Mouse (Mus musculus): Measurements from ENCODE around the gene Insc. TPM values are rescaled to one million over a fixed set of nuclear protein-coding genes. Genes with fewer than 3 reads are reported as not detected.

Insc gene
- polyA plus RNA-seq, 1 experiment from 2014 or later: 1.7 TPM

- Histone ChIP-seq H3K9me3 (replicated peaks; ENCODE audit: control insufficient read depth, low read length, poor library complexity, severe bottlenecking) (no peaks in the 10 kb centered on the region), H3K4me1 (ENCODE audit: control insufficient read depth, insufficient read depth, low read length) (no peaks in the 10 kb centered on the region), H3K9ac (ENCODE audit: low read depth, low read length) (no peak overlapping the region), H3K4me2 (ENCODE audit: low read length) (no peak overlapping the region), H3K27me3 (ENCODE audit: control insufficient read depth, insufficient read depth, low read depth, low read length) (no peaks in the 10 kb centered on the region), H3K4me3 (ENCODE audit: low read depth, low read length) (no peak overlapping the region), H3K36me3 (ENCODE audit: control insufficient read depth, insufficient read depth, low read length) (no peaks in the 10 kb centered on the region), H3K27ac (ENCODE audit: low read length) (no peak overlapping the region)
- WGBS: 51% methylated on average over 2 of the region's 2 CpGs
- ATAC-seq: no peak
Measured at GRCm38 (mm10) chr7:114753471-114753870, 10.0 kb downstream of the Insc start.

GRCm38 (mm10) chr7:114754196-114754595 is 10.7 kb downstream of the Insc start:
- Histone ChIP-seq H3K36me3 (ENCODE audit: control insufficient read depth, insufficient read depth, low read length) (no peaks in the 10 kb centered on the region), H3K9me3 (replicated peaks; ENCODE audit: control insufficient read depth, low read length, poor library complexity, severe bottlenecking) (no peaks in the 10 kb centered on the region), H3K4me3 (ENCODE audit: low read depth, low read length) (no peak overlapping the region), H3K4me1 (ENCODE audit: control insufficient read depth, insufficient read depth, low read length) (no peaks in the 10 kb centered on the region), H3K27ac (ENCODE audit: low read length) (no peak overlapping the region), H3K9ac (ENCODE audit: low read depth, low read length) (no peak overlapping the region), H3K4me2 (ENCODE audit: low read length) (no peak overlapping the region), H3K27me3 (ENCODE audit: control insufficient read depth, insufficient read depth, low read depth, low read length) (no peaks in the 10 kb centered on the region)
- 28% methylated on average over 1 of the region's 1 CpGs for WGBS
- no peak for ATAC-seq

GRCm38 (mm10) chr7:114754626-114755025 is 11.1 kb downstream of the Insc start:
- no peak overlapping the region for H3K4me2 ChIP-seq (ENCODE audit: low read length)
- no peaks in the 10 kb centered on the region for H3K9me3 ChIP-seq (replicated peaks; ENCODE audit: control insufficient read depth, low read length, poor library complexity, severe bottlenecking)
- no peak overlapping the region for H3K27ac ChIP-seq (ENCODE audit: low read length)
- H3K4me3 ChIP-seq (ENCODE audit: low read depth, low read length): no peak overlapping the region
- H3K4me1 ChIP-seq (ENCODE audit: control insufficient read depth, insufficient read depth, low read length): no peaks in the 10 kb centered on the region
- no peaks in the 10 kb centered on the region for H3K36me3 ChIP-seq (ENCODE audit: control insufficient read depth, insufficient read depth, low read length)
- 89% methylated on average over 8 of the region's 8 CpGs for WGBS
- no peaks in the 10 kb centered on the region for H3K27me3 ChIP-seq (ENCODE audit: control insufficient read depth, insufficient read depth, low read depth, low read length)
- no peak for ATAC-seq
- no peak overlapping the region for H3K9ac ChIP-seq (ENCODE audit: low read depth, low read length)

GRCm38 (mm10) chr7:114762660-114763059 is 19.2 kb downstream of the Insc start:
- Histone ChIP-seq H3K9me3 (replicated peaks; ENCODE audit: control insufficient read depth, low read length, poor library complexity, severe bottlenecking) (no peaks in the 10 kb centered on the region), H3K27ac (ENCODE audit: low read length) (no peak overlapping the region), H3K36me3 (ENCODE audit: control insufficient read depth, insufficient read depth, low read length) (no peaks in the 10 kb centered on the region), H3K4me1 (ENCODE audit: control insufficient read depth, insufficient read depth, low read length) (no peaks in the 10 kb centered on the region), H3K4me2 (ENCODE audit: low read length) (no peak overlapping the region), H3K4me3 (ENCODE audit: low read depth, low read length) (no peak overlapping the region), H3K9ac (ENCODE audit: low read depth, low read length) (no peak overlapping the region), H3K27me3 (ENCODE audit: control insufficient read depth, insufficient read depth, low read depth, low read length) (no peaks in the 10 kb centered on the region)
- no peak for ATAC-seq
- WGBS: 74% methylated on average over 2 of the region's 2 CpGs

- Histone ChIP-seq H3K27ac (ENCODE audit: low read length) (no peak overlapping the region), H3K27me3 (ENCODE audit: control insufficient read depth, insufficient read depth, low read depth, low read length) (no peaks in the 10 kb centered on the region), H3K9me3 (replicated peaks; ENCODE audit: control insufficient read depth, low read length, poor library complexity, severe bottlenecking) (no peaks in the 10 kb centered on the region), H3K9ac (ENCODE audit: low read depth, low read length) (no peak overlapping the region), H3K4me2 (ENCODE audit: low read length) (no peak overlapping the region), H3K36me3 (ENCODE audit: control insufficient read depth, insufficient read depth, low read length) (no peaks in the 10 kb centered on the region), H3K4me1 (ENCODE audit: control insufficient read depth, insufficient read depth, low read length) (no peaks in the 10 kb centered on the region), H3K4me3 (ENCODE audit: low read depth, low read length) (no peak overlapping the region)
- WGBS: 82% methylated on average over 3 of the region's 3 CpGs
- ATAC-seq: no peak
Measured at GRCm38 (mm10) chr7:114765273-114765672, 21.8 kb downstream of the Insc start.

GRCm38 (mm10) chr7:114766523-114766922 is 23.0 kb downstream of the Insc start:
- Histone ChIP-seq H3K36me3 (ENCODE audit: control insufficient read depth, insufficient read depth, low read length) (no peaks in the 10 kb centered on the region), H3K4me3 (ENCODE audit: low read depth, low read length) (no peak overlapping the region), H3K27ac (ENCODE audit: low read length) (no peak overlapping the region), H3K9me3 (replicated peaks; ENCODE audit: control insufficient read depth, low read length, poor library complexity, severe bottlenecking) (no peaks in the 10 kb centered on the region), H3K27me3 (ENCODE audit: control insufficient read depth, insufficient read depth, low read depth, low read length) (no peaks in the 10 kb centered on the region), H3K4me2 (ENCODE audit: low read length) (no peak overlapping the region), H3K4me1 (ENCODE audit: control insufficient read depth, insufficient read depth, low read length) (no peaks in the 10 kb centered on the region), H3K9ac (ENCODE audit: low read depth, low read length) (no peak overlapping the region)
- WGBS: 88% methylated on average over 3 of the region's 3 CpGs
- no peak for ATAC-seq

- no peaks in the 10 kb centered on the region for H3K4me1 ChIP-seq (ENCODE audit: control insufficient read depth, insufficient read depth, low read length)
- H3K4me3 ChIP-seq (ENCODE audit: low read depth, low read length): no peak overlapping the region
- no peak overlapping the region for H3K9ac ChIP-seq (ENCODE audit: low read depth, low read length)
- H3K9me3 ChIP-seq (replicated peaks; ENCODE audit: control insufficient read depth, low read length, poor library complexity, severe bottlenecking): no peaks in the 10 kb centered on the region
- WGBS: 94% methylated on average over 5 of the region's 5 CpGs
- H3K36me3 ChIP-seq (ENCODE audit: control insufficient read depth, insufficient read depth, low read length): no peaks in the 10 kb centered on the region
- H3K27me3 ChIP-seq (ENCODE audit: control insufficient read depth, insufficient read depth, low read depth, low read length): no peaks in the 10 kb centered on the region
- H3K4me2 ChIP-seq (ENCODE audit: low read length): no peak overlapping the region
- no peak for ATAC-seq
- H3K27ac ChIP-seq (ENCODE audit: low read length): no peak overlapping the region
Measured at GRCm38 (mm10) chr7:114768516-114768915, 25.0 kb downstream of the Insc start.

- H3K36me3 ChIP-seq (ENCODE audit: control insufficient read depth, insufficient read depth, low read length): no peaks in the 10 kb centered on the region
- no peaks in the 10 kb centered on the region for H3K27me3 ChIP-seq (ENCODE audit: control insufficient read depth, insufficient read depth, low read depth, low read length)
- no peaks in the 10 kb centered on the region for H3K9me3 ChIP-seq (replicated peaks; ENCODE audit: control insufficient read depth, low read length, poor library complexity, severe bottlenecking)
- no peak overlapping the region for H3K4me2 ChIP-seq (ENCODE audit: low read length)
- no peaks in the 10 kb centered on the region for H3K4me1 ChIP-seq (ENCODE audit: control insufficient read depth, insufficient read depth, low read length)
- H3K9ac ChIP-seq (ENCODE audit: low read depth, low read length): no peak overlapping the region
- 91% methylated on average over 4 of the region's 4 CpGs for WGBS
- H3K4me3 ChIP-seq (ENCODE audit: low read depth, low read length): no peak overlapping the region
- no peak overlapping the region for H3K27ac ChIP-seq (ENCODE audit: low read length)
- ATAC-seq: no peak
Measured at GRCm38 (mm10) chr7:114769041-114769440, 25.5 kb downstream of the Insc start.

GRCm38 (mm10) chr7:114770586-114770985 is 27.1 kb downstream of the Insc start:
- 95% methylated on average over 3 of the region's 3 CpGs for WGBS
- Histone ChIP-seq H3K27ac (ENCODE audit: low read length) (no peak overlapping the region), H3K9ac (ENCODE audit: low read depth, low read length) (no peak overlapping the region), H3K4me2 (ENCODE audit: low read length) (no peak overlapping the region), H3K27me3 (ENCODE audit: control insufficient read depth, insufficient read depth, low read depth, low read length) (no peaks in the 10 kb centered on the region), H3K4me3 (ENCODE audit: low read depth, low read length) (no peak overlapping the region), H3K36me3 (ENCODE audit: control insufficient read depth, insufficient read depth, low read length) (no peaks in the 10 kb centered on the region), H3K9me3 (replicated peaks; ENCODE audit: control insufficient read depth, low read length, poor library complexity, severe bottlenecking) (no peaks in the 10 kb centered on the region), H3K4me1 (ENCODE audit: control insufficient read depth, insufficient read depth, low read length) (no peaks in the 10 kb centered on the region)
- no peak for ATAC-seq

- H3K27me3 ChIP-seq (ENCODE audit: control insufficient read depth, insufficient read depth, low read depth, low read length): no peaks in the 10 kb centered on the region
- H3K9me3 ChIP-seq (replicated peaks; ENCODE audit: control insufficient read depth, low read length, poor library complexity, severe bottlenecking): no peaks in the 10 kb centered on the region
- H3K4me2 ChIP-seq (ENCODE audit: low read length): no peak overlapping the region
- H3K36me3 ChIP-seq (ENCODE audit: control insufficient read depth, insufficient read depth, low read length): no peaks in the 10 kb centered on the region
- 79% methylated on average over 7 of the region's 7 CpGs for WGBS
- ATAC-seq: no peak
- H3K4me1 ChIP-seq (ENCODE audit: control insufficient read depth, insufficient read depth, low read length): no peaks in the 10 kb centered on the region
- no peak overlapping the region for H3K4me3 ChIP-seq (ENCODE audit: low read depth, low read length)
- no peak overlapping the region for H3K9ac ChIP-seq (ENCODE audit: low read depth, low read length)
- no peak overlapping the region for H3K27ac ChIP-seq (ENCODE audit: low read length)
Measured at GRCm38 (mm10) chr7:114771801-114772200, 28.3 kb downstream of the Insc start.
